Mouse (Mus musculus): ENCODE data around the gene Sel1l3. TPM values are rescaled to one million over a fixed set of nuclear protein-coding genes. Genes with fewer than 3 reads are reported as not detected.

Sel1l3 gene
- polyA plus RNA-seq, 1 experiment from 2014 or later, result 3.3 TPM

- Histone ChIP-seq H3K4me3 (no peak overlapping the region), H3K36me3 (replicated peaks) (peaks cover 5% of the 10 kb centered on the region), H3K4me1 (peaks cover 34% of the 10 kb centered on the region), H3K27me3 (ENCODE audit: poor library complexity, severe bottlenecking) (peaks cover 12% of the 10 kb centered on the region; the same call in 1 of the 2 replicates), H3K9me3 (peaks cover 7% of the 10 kb centered on the region; the same call in 1 of the 2 replicates), H3K27ac (no peak overlapping the region)
- 86% methylated on average over 12 of the region's 12 CpGs for WGBS
- no peak for DNase-seq (ENCODE audit: extremely low spot score, low spot score)
Measured at GRCm38 (mm10) chr5:53114616-53115267, 99.0 kb downstream of the Sel1l3 start.

DNA sequence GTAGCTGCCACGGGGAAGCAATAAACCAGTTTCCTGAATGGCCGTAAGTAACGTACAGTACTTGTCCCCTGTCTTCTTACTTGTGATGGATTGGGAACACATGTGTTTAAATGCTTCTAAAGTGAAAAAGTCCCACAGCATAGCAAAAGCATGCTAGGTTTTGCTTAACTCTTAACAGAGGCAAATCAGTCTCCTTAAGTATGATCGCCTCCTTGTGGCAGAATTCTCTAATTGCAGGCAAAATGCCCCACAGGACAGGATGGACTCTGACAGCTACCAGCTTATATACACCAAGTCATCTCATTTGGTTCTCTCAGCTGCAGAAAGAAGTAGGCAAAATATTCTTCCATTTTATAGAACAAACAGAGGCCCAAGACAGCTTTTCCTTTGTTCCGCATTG is 100.8 kb downstream of the Sel1l3 start:
- 97% methylated on average over 5 of the region's 5 CpGs for WGBS

GRCm38 (mm10) chr5:53111036-53111435 is 102.7 kb downstream of the Sel1l3 start:
- Histone ChIP-seq H3K4me1 (peaks cover 15% of the 10 kb centered on the region), H3K27ac (no peak overlapping the region), H3K4me3 (no peak overlapping the region), H3K9me3 (peaks cover 7% of the 10 kb centered on the region; the same call in 1 of the 2 replicates), H3K27me3 (ENCODE audit: poor library complexity, severe bottlenecking) (peaks cover 8% of the 10 kb centered on the region; the same call in 1 of the 2 replicates), H3K36me3 (replicated peaks) (peaks cover 5% of the 10 kb centered on the region)
- 84% methylated on average over 5 of the region's 5 CpGs for WGBS
- DNase-seq (ENCODE audit: extremely low spot score, low spot score), result no peak

More for the DNA sequence above, 100.8 kb downstream of the Sel1l3 start:
- no peak for DNase-seq (ENCODE audit: extremely low spot score, low spot score)
- no peak overlapping the region for H3K27ac ChIP-seq
- H3K9me3 ChIP-seq, result peaks cover 7% of the 10 kb centered on the region; the same call in 1 of the 2 replicates
- H3K27me3 ChIP-seq (ENCODE audit: poor library complexity, severe bottlenecking), result peaks cover 12% of the 10 kb centered on the region; the same call in 1 of the 2 replicates
- H3K4me3 ChIP-seq, result no peak overlapping the region
- H3K4me1 ChIP-seq, result peaks cover 18% of the 10 kb centered on the region
- H3K36me3 ChIP-seq (replicated peaks), result peaks cover 5% of the 10 kb centered on the region

DNA sequence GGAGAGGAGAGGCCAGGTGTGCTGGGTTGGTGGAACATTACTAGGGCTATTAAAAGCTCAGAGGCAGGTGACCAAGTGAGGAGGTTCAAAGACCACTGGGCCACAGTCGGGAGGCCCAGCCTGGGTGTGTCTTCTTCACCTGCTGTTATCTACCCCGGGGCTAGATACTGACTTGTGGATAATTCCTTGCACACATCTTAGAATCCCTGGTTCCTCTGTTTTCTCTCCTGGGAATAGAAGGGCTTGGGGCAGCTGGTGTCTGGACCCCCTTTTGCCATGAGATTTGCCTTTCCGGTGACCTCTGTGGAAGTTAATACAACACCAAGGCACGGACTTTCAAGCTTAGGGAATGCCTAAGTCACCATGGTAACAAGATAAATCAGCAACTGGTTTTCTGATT is 103.5 kb downstream of the Sel1l3 start:
- H3K27me3 ChIP-seq (ENCODE audit: poor library complexity, severe bottlenecking), result 0 out of 2 replicates have a peak, but pooled peaks cover 5% of the 10 kb centered on the region
- H3K4me1 ChIP-seq, result peaks cover 15% of the 10 kb centered on the region
- H3K36me3 ChIP-seq (replicated peaks), result peaks cover 5% of the 10 kb centered on the region
- H3K4me3 ChIP-seq, result no peak overlapping the region
- no peak overlapping the region for H3K27ac ChIP-seq
- WGBS, result 76% methylated on average over 4 of the region's 4 CpGs
- H3K9me3 ChIP-seq, result peaks cover 7% of the 10 kb centered on the region; the same call in 1 of the 2 replicates
- no peak for DNase-seq (ENCODE audit: extremely low spot score, low spot score)

DNA sequence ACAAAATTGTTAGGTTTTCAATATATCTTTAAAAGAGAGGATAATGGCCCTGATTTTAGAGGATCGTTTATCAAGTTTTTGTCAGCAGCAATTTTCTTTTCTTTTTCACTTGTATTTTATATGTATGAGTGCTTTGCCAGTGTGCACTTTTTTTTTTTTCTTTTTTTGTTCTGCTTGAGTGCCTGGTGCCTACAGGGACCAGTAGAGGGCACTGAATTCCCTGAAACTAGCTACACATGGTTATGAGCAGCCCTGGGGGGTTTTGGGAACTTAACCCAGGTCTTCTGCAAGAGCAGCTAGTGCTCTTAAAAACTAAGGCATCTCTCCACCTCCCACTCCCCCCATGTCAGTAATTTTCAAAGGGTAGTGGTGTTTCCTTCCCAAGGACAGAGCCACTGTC is 105.1 kb downstream of the Sel1l3 start:
- no peak overlapping the region for H3K27ac ChIP-seq
- H3K9me3 ChIP-seq, result peaks cover 7% of the 10 kb centered on the region; the same call in 1 of the 2 replicates
- H3K36me3 ChIP-seq (replicated peaks), result peaks cover 5% of the 10 kb centered on the region
- H3K4me3 ChIP-seq, result no peak overlapping the region
- no peak for DNase-seq (ENCODE audit: extremely low spot score, low spot score)
- peaks cover 19% of the 10 kb centered on the region for H3K4me1 ChIP-seq
- no peaks in the 10 kb centered on the region for H3K27me3 ChIP-seq (ENCODE audit: poor library complexity, severe bottlenecking)
- 83% methylated on average over 1 of the region's 1 CpGs for WGBS

- no peak for DNase-seq (ENCODE audit: extremely low spot score, low spot score)
- H3K4me1 ChIP-seq, result peaks cover 19% of the 10 kb centered on the region
- H3K36me3 ChIP-seq (replicated peaks), result peaks cover 2% of the 10 kb centered on the region
- H3K4me3 ChIP-seq, result no peak overlapping the region
- no peak overlapping the region for H3K27ac ChIP-seq
- H3K9me3 ChIP-seq, result peaks cover 3% of the 10 kb centered on the region; the same call in 1 of the 2 replicates
- WGBS, result 91% methylated on average over 9 of the region's 9 CpGs
- H3K27me3 ChIP-seq (ENCODE audit: poor library complexity, severe bottlenecking), result no peaks in the 10 kb centered on the region
Measured at GRCm38 (mm10) chr5:53108026-53108425, 105.7 kb downstream of the Sel1l3 start.

DNA sequence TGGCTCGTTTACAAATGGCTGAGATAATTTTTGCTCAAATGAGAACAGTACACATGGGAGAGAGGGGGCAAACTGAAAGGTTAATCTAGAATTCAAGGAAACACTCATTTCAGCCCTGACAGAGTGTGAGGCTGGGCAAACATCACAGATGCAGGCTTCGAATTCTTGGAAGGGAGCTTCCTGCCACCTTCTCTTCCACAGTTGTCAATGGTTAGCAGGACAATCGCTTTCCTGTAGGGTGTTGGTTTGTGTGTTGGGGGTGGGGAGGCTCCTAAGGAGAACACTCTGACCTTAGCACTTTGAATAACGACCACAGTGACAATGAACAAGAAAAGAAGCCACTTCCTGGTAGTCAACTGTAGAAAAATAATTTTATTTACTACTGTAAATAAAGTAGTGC is 107.0 kb downstream of the Sel1l3 start:
- Histone ChIP-seq H3K4me1 (peaks cover 19% of the 10 kb centered on the region), H3K27me3 (ENCODE audit: poor library complexity, severe bottlenecking) (no peaks in the 10 kb centered on the region), H3K36me3 (replicated peaks) (no peaks in the 10 kb centered on the region), H3K4me3 (no peak overlapping the region), H3K27ac (no peak overlapping the region), H3K9me3 (no peaks in the 10 kb centered on the region)
- no peak for DNase-seq (ENCODE audit: extremely low spot score, low spot score)
- 66% methylated on average over 4 of the region's 4 CpGs for WGBS

DNA sequence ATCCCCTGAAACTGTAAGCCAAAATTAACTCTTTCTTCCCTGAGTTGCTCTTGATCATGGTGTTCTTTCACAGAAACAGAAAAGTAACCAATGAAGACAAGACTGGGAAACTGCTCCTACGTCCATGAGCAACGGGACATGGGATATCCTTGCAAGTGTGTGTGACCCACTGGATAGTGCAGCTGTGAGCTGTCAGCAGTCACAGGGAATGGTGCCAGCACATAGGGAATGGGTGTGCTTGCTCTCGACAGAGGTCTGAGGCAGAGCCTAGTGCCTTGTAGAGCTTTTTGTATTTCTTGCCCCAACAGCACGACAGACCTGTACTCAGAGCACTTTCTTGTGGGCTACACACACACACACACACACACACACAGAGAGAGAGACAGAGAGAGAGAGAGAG is 107.6 kb downstream of the Sel1l3 start:
- 80% methylated on average over 4 of the region's 4 CpGs for WGBS
- H3K9me3 ChIP-seq, result no peaks in the 10 kb centered on the region
- DNase-seq (ENCODE audit: extremely low spot score, low spot score), result no peak
- H3K36me3 ChIP-seq (replicated peaks), result no peaks in the 10 kb centered on the region
- no peak overlapping the region for H3K4me3 ChIP-seq
- H3K27ac ChIP-seq, result no peak overlapping the region
- H3K4me1 ChIP-seq, result peaks cover 16% of the 10 kb centered on the region
- no peaks in the 10 kb centered on the region for H3K27me3 ChIP-seq (ENCODE audit: poor library complexity, severe bottlenecking)

DNA sequence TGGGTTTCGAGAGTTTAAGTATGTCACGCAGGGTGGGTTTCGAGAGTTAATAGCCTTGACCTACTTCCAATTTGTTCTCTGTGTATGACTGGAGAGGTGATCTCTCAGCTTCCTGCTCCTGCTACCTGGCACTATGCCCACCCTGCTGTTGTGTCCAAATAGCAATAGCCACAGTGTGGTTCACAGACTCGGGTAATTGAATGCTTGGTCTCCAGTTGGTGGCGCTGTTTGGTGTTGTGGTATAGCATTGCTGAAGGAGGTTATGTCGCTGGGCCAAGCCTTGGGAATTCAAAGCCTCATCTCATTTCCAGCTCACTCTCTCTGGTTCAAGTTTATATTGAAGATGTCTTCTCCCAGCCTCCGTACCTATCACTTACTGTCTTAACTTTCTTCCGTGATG is 108.0 kb downstream of the Sel1l3 start:
- 77% methylated on average over 8 of the region's 8 CpGs for WGBS
- no peaks in the 10 kb centered on the region for H3K27me3 ChIP-seq (ENCODE audit: poor library complexity, severe bottlenecking)

GRCm38 (mm10) chr5:53104177-53104855 is 109.4 kb downstream of the Sel1l3 start:
- H3K27ac ChIP-seq, result no peak overlapping the region
- no peaks in the 10 kb centered on the region for H3K27me3 ChIP-seq (ENCODE audit: poor library complexity, severe bottlenecking)
- H3K4me1 ChIP-seq, result 0 out of 2 replicates have a peak, but pooled peaks cover 4% of the 10 kb centered on the region
- 90% methylated on average over 13 of the region's 13 CpGs for WGBS
- H3K9me3 ChIP-seq, result no peaks in the 10 kb centered on the region
- H3K36me3 ChIP-seq (replicated peaks), result no peaks in the 10 kb centered on the region
- no peak for DNase-seq (ENCODE audit: extremely low spot score, low spot score)
- H3K4me3 ChIP-seq, result no peak overlapping the region

More for the DNA sequence above, 108.0 kb downstream of the Sel1l3 start:
- Histone ChIP-seq H3K36me3 (replicated peaks) (no peaks in the 10 kb centered on the region), H3K4me1 (peaks cover 12% of the 10 kb centered on the region), H3K27ac (no peak overlapping the region), H3K9me3 (no peaks in the 10 kb centered on the region), H3K4me3 (no peak overlapping the region)
- DNase-seq (ENCODE audit: extremely low spot score, low spot score), result no peak

DNA sequence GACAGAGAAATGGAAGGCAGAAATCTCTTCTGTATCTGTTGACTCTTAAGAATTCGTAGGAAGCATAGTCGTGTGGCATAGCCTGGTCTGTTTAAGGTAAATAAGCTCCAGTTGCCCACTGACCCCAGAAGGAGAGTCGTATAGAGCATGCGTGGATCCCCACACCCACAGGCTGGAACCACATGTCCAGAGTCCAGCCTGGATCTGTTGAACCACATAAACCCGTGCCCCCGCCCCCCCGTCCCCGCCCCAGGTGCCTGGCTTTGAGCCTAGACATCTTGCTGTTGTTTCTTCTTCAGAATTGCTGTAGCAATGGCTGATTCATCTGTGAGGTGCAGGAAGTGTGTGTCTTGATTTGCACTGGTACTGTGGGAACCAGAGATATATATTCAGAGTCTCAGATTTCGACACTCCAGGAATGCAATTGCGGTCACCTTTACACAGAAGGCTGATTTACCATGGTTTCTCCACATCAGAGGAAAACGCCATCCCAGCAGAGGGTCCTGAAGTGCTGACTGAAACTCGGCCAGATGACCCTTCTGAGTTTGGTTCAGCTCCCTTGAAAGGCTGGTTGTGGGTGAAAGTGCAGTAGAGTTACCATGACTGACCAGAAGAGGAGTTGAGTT is 111.8 kb downstream of the Sel1l3 start:
- no peaks in the 10 kb centered on the region for H3K36me3 ChIP-seq (replicated peaks)
- no peak overlapping the region for H3K4me3 ChIP-seq
- 0 out of 2 replicates have a peak, but pooled peaks cover 4% of the 10 kb centered on the region for H3K4me1 ChIP-seq
- no peaks in the 10 kb centered on the region for H3K9me3 ChIP-seq
- 89% methylated on average over 12 of the region's 12 CpGs for WGBS
- no peak overlapping the region for H3K27ac ChIP-seq
- H3K27me3 ChIP-seq (ENCODE audit: poor library complexity, severe bottlenecking), result no peaks in the 10 kb centered on the region
- DNase-seq (ENCODE audit: extremely low spot score, low spot score), result no peak

GRCm38 (mm10) chr5:53091331-53091730 is 122.4 kb downstream of the Sel1l3 start:
- no peaks in the 10 kb centered on the region for H3K9me3 ChIP-seq
- H3K4me1 ChIP-seq, result no peaks in the 10 kb centered on the region
- H3K27me3 ChIP-seq (ENCODE audit: poor library complexity, severe bottlenecking), result no peaks in the 10 kb centered on the region
- DNase-seq (ENCODE audit: extremely low spot score, low spot score), result no peak
- WGBS, result 74% methylated on average over 3 of the region's 3 CpGs
- H3K36me3 ChIP-seq (replicated peaks), result no peaks in the 10 kb centered on the region
- no peak overlapping the region for H3K27ac ChIP-seq
- H3K4me3 ChIP-seq, result no peak overlapping the region

DNA sequence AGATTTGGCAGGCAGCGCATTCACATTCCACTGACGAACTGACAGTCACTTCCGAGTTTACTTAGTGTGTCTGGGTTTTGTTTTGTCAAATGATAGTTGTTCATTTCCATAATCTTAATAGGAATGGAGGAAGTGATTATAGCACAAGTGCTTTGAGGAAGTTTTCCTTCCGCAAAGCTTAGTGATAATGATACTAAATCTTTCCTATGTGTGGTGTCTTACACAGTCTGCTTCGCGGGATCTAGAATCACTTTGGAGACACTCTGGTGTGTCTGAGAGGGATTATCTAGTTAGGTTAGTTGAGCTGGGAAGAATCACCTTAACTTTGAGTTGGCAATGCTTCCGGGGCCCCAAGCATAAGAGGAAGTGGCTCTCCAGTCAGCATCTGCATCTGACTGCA is 126.3 kb downstream of the Sel1l3 start:
- 90% methylated on average over 7 of the region's 7 CpGs for WGBS
- no peaks in the 10 kb centered on the region for H3K9me3 ChIP-seq
- no peaks in the 10 kb centered on the region for H3K4me1 ChIP-seq
- H3K36me3 ChIP-seq (replicated peaks), result no peaks in the 10 kb centered on the region
- no peaks in the 10 kb centered on the region for H3K27me3 ChIP-seq (ENCODE audit: poor library complexity, severe bottlenecking)
- DNase-seq (ENCODE audit: extremely low spot score, low spot score), result no peak
- no peak overlapping the region for H3K4me3 ChIP-seq
- no peak overlapping the region for H3K27ac ChIP-seq

Data from forebrain, embryonic 10.5 days (tissue).